Mouse (Mus musculus) testis, adult 2 months (tissue): ENCODE results near the gene Rps27.

ENCODE experiments used
- CTCF ChIP-seq: fragments of 200-500 bp; IDR thresholded peaks from 2 replicates; pipeline ENCODE4 v1.5.1; 2012; ENCODE audit warnings: low read depth, mild to moderate bottlenecking, inconsistent platforms, low read length, moderate library complexity; ENCODE audit not compliant: control insufficient read depth, insufficient read depth, insufficient replicate concordance
- POLR2A ChIP-seq: fragments of 200-500 bp; IDR thresholded peaks from 2 replicates; pipeline ENCODE4 v1.6.1; 2012; ENCODE audit warnings: low read depth, mild to moderate bottlenecking, inconsistent platforms, low read length, moderate library complexity; ENCODE audit not compliant: control insufficient read depth

DNA sequence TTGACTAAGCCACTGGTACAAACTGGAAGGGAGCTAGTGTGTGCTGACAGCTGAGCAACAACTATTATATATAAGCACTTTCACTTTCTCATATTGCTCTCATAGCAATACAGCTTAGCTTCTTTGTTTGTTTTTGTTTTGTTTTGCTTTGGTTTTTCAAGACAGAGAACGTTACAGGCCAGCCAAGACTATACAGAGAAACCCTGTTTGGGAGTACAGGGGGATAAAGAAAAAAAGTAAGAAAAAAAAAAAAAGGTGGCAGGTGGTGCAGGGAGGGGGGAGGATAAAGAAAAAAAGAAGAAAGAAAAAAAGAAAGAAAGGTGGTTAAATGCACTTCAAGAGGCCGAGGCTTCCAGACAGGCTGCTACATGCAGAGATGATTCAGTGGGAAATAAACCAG, 32.0 kb upstream of the Rps27 start:
- TF ChIP-seq CTCF (no peak), POLR2A (no peak)
